Mouse (Mus musculus): Measurements from ENCODE around the gene Wdr73. TPM values are rescaled to one million over a fixed set of nuclear protein-coding genes. Genes with fewer than 3 reads are reported as not detected.

Gene Wdr73
- polyA plus RNA-seq, 1 experiment from 2014 or later = 41.6 TPM

GRCm38 (mm10) chr7:80901541-80902274 is 639 bp upstream of the Wdr73 start:
- Histone ChIP-seq H3K27me3 (ENCODE audit: control insufficient read depth, insufficient read depth, low read length) (no peaks in the 10 kb centered on the region), H3K4me1 (replicated peaks; ENCODE audit: control insufficient read depth, insufficient read depth, low read length) (peaks cover 5% of the 10 kb centered on the region; the same call in 1 of the 2 replicates), H3K9me3 (ENCODE audit: control insufficient read depth, low read length) (no peaks in the 10 kb centered on the region), H3K9ac (ENCODE audit: low read length) (peak overlapping the region; percentile 81), H3K27ac (ENCODE audit: low read depth, low read length) (no peak overlapping the region), H3K4me3 (ENCODE audit: low read depth, low read length) (peak overlapping the region; percentile 73), H3K36me3 (ENCODE audit: control insufficient read depth, insufficient read depth, low read length) (peaks cover 4% of the 10 kb centered on the region; the same call in 1 of the 2 replicates), H3K4me2 (ENCODE audit: low read depth, low read length, severe bottlenecking) (peak overlapping the region; percentile 92)
- DNase-seq (ENCODE audit: low spot score) (no peak), ATAC-seq (replicated peaks; ENCODE audit: low FRiP score) (peak; percentile 25; the same call in 1 of the 2 replicates)
- 33% methylated on average over 15 of the region's 15 CpGs for WGBS

- Histone ChIP-seq H3K9me3 (ENCODE audit: control insufficient read depth, low read length) (no peaks in the 10 kb centered on the region), H3K27ac (ENCODE audit: low read depth, low read length) (no peak overlapping the region), H3K4me3 (ENCODE audit: low read depth, low read length) (no peak overlapping the region), H3K36me3 (ENCODE audit: control insufficient read depth, insufficient read depth, low read length) (peaks cover 7% of the 10 kb centered on the region; the same call in 1 of the 2 replicates), H3K27me3 (ENCODE audit: control insufficient read depth, insufficient read depth, low read length) (no peaks in the 10 kb centered on the region), H3K4me1 (replicated peaks; ENCODE audit: control insufficient read depth, insufficient read depth, low read length) (peaks cover 2% of the 10 kb centered on the region; the same call in 1 of the 2 replicates), H3K4me2 (ENCODE audit: low read depth, low read length, severe bottlenecking) (no peak overlapping the region), H3K9ac (ENCODE audit: low read length) (no peak overlapping the region)
- 94% methylated on average over 4 of the region's 4 CpGs for WGBS
- ATAC-seq (replicated peaks; ENCODE audit: low FRiP score) = no peak
- no peak for DNase-seq (ENCODE audit: low spot score)
These were observed 3.3 kb downstream of the Wdr73 start for GRCm38 (mm10) chr7:80897721-80898120.

GRCm38 (mm10) chr7:80897134-80897533 is 3.9 kb downstream of the Wdr73 start:
- peaks cover 7% of the 10 kb centered on the region; the same call in 1 of the 2 replicates for H3K36me3 ChIP-seq (ENCODE audit: control insufficient read depth, insufficient read depth, low read length)
- H3K27me3 ChIP-seq (ENCODE audit: control insufficient read depth, insufficient read depth, low read length) = no peaks in the 10 kb centered on the region
- H3K4me2 ChIP-seq (ENCODE audit: low read depth, low read length, severe bottlenecking) = 0 out of 2 replicates have a peak overlapping the region, but pooled peaks have one; percentile 8
- no peak for ATAC-seq (replicated peaks; ENCODE audit: low FRiP score)
- DNase-seq (ENCODE audit: low spot score) = no peak
- no peaks in the 10 kb centered on the region for H3K9me3 ChIP-seq (ENCODE audit: control insufficient read depth, low read length)
- 94% methylated on average over 7 of the region's 7 CpGs for WGBS
- H3K4me1 ChIP-seq (replicated peaks; ENCODE audit: control insufficient read depth, insufficient read depth, low read length) = peaks cover 2% of the 10 kb centered on the region; the same call in 1 of the 2 replicates
- H3K9ac ChIP-seq (ENCODE audit: low read length) = no peak overlapping the region
- no peak overlapping the region for H3K27ac ChIP-seq (ENCODE audit: low read depth, low read length)
- H3K4me3 ChIP-seq (ENCODE audit: low read depth, low read length) = no peak overlapping the region

- H3K27ac ChIP-seq (ENCODE audit: low read depth, low read length) = no peak overlapping the region
- H3K9ac ChIP-seq (ENCODE audit: low read length) = no peak overlapping the region
- 95% methylated on average over 14 of the region's 14 CpGs for WGBS
These were observed 6.1 kb downstream of the Wdr73 start for GRCm38 (mm10) chr7:80894815-80895519.

GRCm38 (mm10) chr7:80894196-80894595 is 6.9 kb downstream of the Wdr73 start:
- H3K4me1 ChIP-seq (replicated peaks; ENCODE audit: control insufficient read depth, insufficient read depth, low read length) = 0 out of 2 replicates have a peak, but pooled peaks cover 3% of the 10 kb centered on the region
- ATAC-seq (replicated peaks; ENCODE audit: low FRiP score) = no peak
- no peak overlapping the region for H3K4me3 ChIP-seq (ENCODE audit: low read depth, low read length)
- no peak overlapping the region for H3K4me2 ChIP-seq (ENCODE audit: low read depth, low read length, severe bottlenecking)
- no peak overlapping the region for H3K27ac ChIP-seq (ENCODE audit: low read depth, low read length)
- no peaks in the 10 kb centered on the region for H3K9me3 ChIP-seq (ENCODE audit: control insufficient read depth, low read length)
- no peak for DNase-seq (ENCODE audit: low spot score)
- peaks cover 7% of the 10 kb centered on the region; the same call in 1 of the 2 replicates for H3K36me3 ChIP-seq (ENCODE audit: control insufficient read depth, insufficient read depth, low read length)
- H3K27me3 ChIP-seq (ENCODE audit: control insufficient read depth, insufficient read depth, low read length) = no peaks in the 10 kb centered on the region
- no peak overlapping the region for H3K9ac ChIP-seq (ENCODE audit: low read length)
- 91% methylated on average over 7 of the region's 7 CpGs for WGBS

More at GRCm38 (mm10) chr7:80894815-80895519, 6.1 kb downstream of the Wdr73 start:
- Histone ChIP-seq H3K4me1 (replicated peaks; ENCODE audit: control insufficient read depth, insufficient read depth, low read length) (no peaks in the 10 kb centered on the region), H3K4me2 (ENCODE audit: low read depth, low read length, severe bottlenecking) (no peak overlapping the region), H3K36me3 (ENCODE audit: control insufficient read depth, insufficient read depth, low read length) (peaks cover 7% of the 10 kb centered on the region; the same call in 1 of the 2 replicates), H3K27me3 (ENCODE audit: control insufficient read depth, insufficient read depth, low read length) (no peaks in the 10 kb centered on the region), H3K4me3 (ENCODE audit: low read depth, low read length) (no peak overlapping the region), H3K9me3 (ENCODE audit: control insufficient read depth, low read length) (no peaks in the 10 kb centered on the region)
- no peak for DNase-seq (ENCODE audit: low spot score)
- no peak for ATAC-seq (replicated peaks; ENCODE audit: low FRiP score)

GRCm38 (mm10) chr7:80893753-80894129 is 7.3 kb downstream of the Wdr73 start:
- ATAC-seq (replicated peaks; ENCODE audit: low FRiP score) (no peak), DNase-seq (ENCODE audit: low spot score) (no peak)
- H3K4me2 ChIP-seq (ENCODE audit: low read depth, low read length, severe bottlenecking) = no peak overlapping the region
- H3K4me1 ChIP-seq (replicated peaks; ENCODE audit: control insufficient read depth, insufficient read depth, low read length) = 0 out of 2 replicates have a peak, but pooled peaks cover 6% of the 10 kb centered on the region
- no peak overlapping the region for H3K27ac ChIP-seq (ENCODE audit: low read depth, low read length)
- no peaks in the 10 kb centered on the region for H3K27me3 ChIP-seq (ENCODE audit: control insufficient read depth, insufficient read depth, low read length)
- no peak overlapping the region for H3K9ac ChIP-seq (ENCODE audit: low read length)
- 80% methylated on average over 6 of the region's 6 CpGs for WGBS
- no peaks in the 10 kb centered on the region for H3K9me3 ChIP-seq (ENCODE audit: control insufficient read depth, low read length)
- no peak overlapping the region for H3K4me3 ChIP-seq (ENCODE audit: low read depth, low read length)
- peaks cover 7% of the 10 kb centered on the region; the same call in 1 of the 2 replicates for H3K36me3 ChIP-seq (ENCODE audit: control insufficient read depth, insufficient read depth, low read length)

GRCm38 (mm10) chr7:80893086-80893752 is 7.8 kb downstream of the Wdr73 start:
- Histone ChIP-seq H3K36me3 (ENCODE audit: control insufficient read depth, insufficient read depth, low read length) (peaks cover 7% of the 10 kb centered on the region; the same call in 1 of the 2 replicates), H3K27me3 (ENCODE audit: control insufficient read depth, insufficient read depth, low read length) (no peaks in the 10 kb centered on the region), H3K9ac (ENCODE audit: low read length) (no peak overlapping the region), H3K27ac (ENCODE audit: low read depth, low read length) (no peak overlapping the region), H3K4me1 (replicated peaks; ENCODE audit: control insufficient read depth, insufficient read depth, low read length) (0 out of 2 replicates have a peak, but pooled peaks cover 6% of the 10 kb centered on the region), H3K4me2 (ENCODE audit: low read depth, low read length, severe bottlenecking) (no peak overlapping the region), H3K9me3 (ENCODE audit: control insufficient read depth, low read length) (no peaks in the 10 kb centered on the region), H3K4me3 (ENCODE audit: low read depth, low read length) (no peak overlapping the region)
- 95% methylated on average over 15 of the region's 15 CpGs for WGBS
- ATAC-seq (replicated peaks; ENCODE audit: low FRiP score) (no peak), DNase-seq (ENCODE audit: low spot score) (no peak)

GRCm38 (mm10) chr7:80889841-80890241 is 11.2 kb downstream of the Wdr73 start:
- peak overlapping the region; percentile 9; the same call in 1 of the 2 replicates for H3K9ac ChIP-seq (ENCODE audit: low read length)
- H3K27me3 ChIP-seq (ENCODE audit: control insufficient read depth, insufficient read depth, low read length) = no peaks in the 10 kb centered on the region
- no peaks in the 10 kb centered on the region for H3K9me3 ChIP-seq (ENCODE audit: control insufficient read depth, low read length)
- ATAC-seq (replicated peaks; ENCODE audit: low FRiP score) (no peak), DNase-seq (ENCODE audit: low spot score) (no peak)
- peaks cover 2% of the 10 kb centered on the region; the same call in 1 of the 2 replicates for H3K36me3 ChIP-seq (ENCODE audit: control insufficient read depth, insufficient read depth, low read length)
- H3K4me3 ChIP-seq (ENCODE audit: low read depth, low read length) = no peak overlapping the region
- H3K4me1 ChIP-seq (replicated peaks; ENCODE audit: control insufficient read depth, insufficient read depth, low read length) = 0 out of 2 replicates have a peak, but pooled peaks cover 6% of the 10 kb centered on the region
- peak overlapping the region; percentile 4; the same call in 1 of the 2 replicates for H3K27ac ChIP-seq (ENCODE audit: low read depth, low read length)
- WGBS = 82% methylated on average over 13 of the region's 13 CpGs
- H3K4me2 ChIP-seq (ENCODE audit: low read depth, low read length, severe bottlenecking) = no peak overlapping the region
